Mouse (Mus musculus): ENCODE measurements around the gene Hspb7. TPM values are rescaled to one million over a fixed set of nuclear protein-coding genes. Genes with fewer than 3 reads are reported as not detected.

Gene Hspb7
- polyA plus RNA-seq, 1 experiment from 2014 or later = not detected

DNA sequence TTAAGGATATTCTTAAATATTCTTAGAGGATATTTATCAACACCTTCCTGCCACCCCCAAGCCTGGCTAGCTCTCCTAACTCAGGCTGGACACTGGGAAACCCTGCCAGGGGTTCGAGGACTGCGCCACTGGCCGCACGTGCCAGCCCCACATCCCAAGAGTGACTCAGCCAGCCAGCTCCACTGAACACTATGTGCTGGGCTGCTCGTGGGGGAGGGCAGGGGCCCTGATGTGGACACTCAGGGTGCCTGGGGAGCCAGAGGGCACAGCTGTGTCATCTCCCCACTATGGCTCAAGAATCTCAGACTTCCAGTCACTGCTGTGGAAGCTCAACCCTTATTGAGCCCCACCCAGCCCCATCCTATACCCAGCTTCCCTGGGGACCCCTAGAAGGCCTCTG lies 2.7 kb downstream of the Hspb7 start:
- H3K4me1 ChIP-seq (replicated peaks; ENCODE audit: control insufficient read depth, insufficient read depth, low read length) = peaks cover 4% of the 10 kb centered on the region; the same call in 1 of the 2 replicates
- no peaks in the 10 kb centered on the region for H3K36me3 ChIP-seq (ENCODE audit: control insufficient read depth, insufficient read depth, low read length)
- no peaks in the 10 kb centered on the region for H3K27me3 ChIP-seq (ENCODE audit: control insufficient read depth, insufficient read depth, low read length)
- DNase-seq (ENCODE audit: low spot score) (no peak), ATAC-seq (ENCODE audit: low FRiP score) (no peak)
- no peak overlapping the region for H3K27ac ChIP-seq (ENCODE audit: low read depth, low read length)
- no peaks in the 10 kb centered on the region for H3K9me3 ChIP-seq (ENCODE audit: control insufficient read depth, low read length)
- 83% methylated on average over 5 of the region's 5 CpGs for WGBS
- H3K9ac ChIP-seq (ENCODE audit: low read depth, low read length) = no peak overlapping the region
- no peak overlapping the region for H3K4me3 ChIP-seq (ENCODE audit: low read depth, low read length)
- H3K4me2 ChIP-seq (replicated peaks; ENCODE audit: low read depth, low read length) = no peak overlapping the region

DNA sequence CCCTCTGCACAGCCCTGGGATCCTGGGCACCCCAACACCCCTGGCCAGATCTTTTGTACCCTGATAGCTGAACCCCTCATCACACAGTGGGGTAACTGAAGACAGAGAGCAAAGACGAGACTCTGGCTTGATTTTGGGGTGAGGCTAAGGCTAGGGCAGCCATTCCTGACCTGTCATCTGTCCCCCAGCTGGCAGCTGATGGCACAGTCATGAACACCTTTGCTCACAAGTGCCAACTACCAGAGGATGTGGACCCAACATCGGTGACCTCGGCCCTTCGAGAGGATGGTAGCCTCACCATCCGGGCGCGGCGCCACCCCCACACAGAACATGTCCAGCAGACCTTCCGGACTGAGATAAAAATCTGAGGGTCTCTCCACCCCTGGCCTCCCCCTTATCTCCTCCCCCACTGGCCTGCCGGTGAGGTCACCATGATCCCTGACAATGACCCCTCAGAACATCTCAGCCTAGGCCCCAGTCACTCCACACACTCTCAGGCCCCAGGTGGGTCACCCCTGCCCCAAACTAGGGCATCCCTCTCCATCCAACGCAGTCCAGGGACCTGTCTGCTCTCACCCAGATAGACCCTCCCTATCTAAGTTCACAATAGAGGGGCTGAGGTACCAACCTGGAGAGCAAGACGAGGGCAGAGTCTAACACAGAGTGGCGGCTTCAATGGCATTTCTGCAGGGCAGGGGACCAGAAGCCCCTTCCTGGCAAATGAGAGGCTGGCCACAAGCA lies 3.3 kb downstream of the Hspb7 start:
- Histone ChIP-seq H3K9ac (ENCODE audit: low read depth, low read length) (no peak overlapping the region), H3K9me3 (ENCODE audit: control insufficient read depth, low read length) (no peaks in the 10 kb centered on the region), H3K4me1 (replicated peaks; ENCODE audit: control insufficient read depth, insufficient read depth, low read length) (peaks cover 4% of the 10 kb centered on the region; the same call in 1 of the 2 replicates), H3K4me2 (replicated peaks; ENCODE audit: low read depth, low read length) (no peak overlapping the region), H3K4me3 (ENCODE audit: low read depth, low read length) (no peak overlapping the region), H3K27ac (ENCODE audit: low read depth, low read length) (no peak overlapping the region), H3K27me3 (ENCODE audit: control insufficient read depth, insufficient read depth, low read length) (no peaks in the 10 kb centered on the region), H3K36me3 (ENCODE audit: control insufficient read depth, insufficient read depth, low read length) (no peaks in the 10 kb centered on the region)
- DNase-seq (ENCODE audit: low spot score) (no peak), ATAC-seq (ENCODE audit: low FRiP score) (no peak)
- 87% methylated on average over 13 of the region's 13 CpGs for WGBS

DNA sequence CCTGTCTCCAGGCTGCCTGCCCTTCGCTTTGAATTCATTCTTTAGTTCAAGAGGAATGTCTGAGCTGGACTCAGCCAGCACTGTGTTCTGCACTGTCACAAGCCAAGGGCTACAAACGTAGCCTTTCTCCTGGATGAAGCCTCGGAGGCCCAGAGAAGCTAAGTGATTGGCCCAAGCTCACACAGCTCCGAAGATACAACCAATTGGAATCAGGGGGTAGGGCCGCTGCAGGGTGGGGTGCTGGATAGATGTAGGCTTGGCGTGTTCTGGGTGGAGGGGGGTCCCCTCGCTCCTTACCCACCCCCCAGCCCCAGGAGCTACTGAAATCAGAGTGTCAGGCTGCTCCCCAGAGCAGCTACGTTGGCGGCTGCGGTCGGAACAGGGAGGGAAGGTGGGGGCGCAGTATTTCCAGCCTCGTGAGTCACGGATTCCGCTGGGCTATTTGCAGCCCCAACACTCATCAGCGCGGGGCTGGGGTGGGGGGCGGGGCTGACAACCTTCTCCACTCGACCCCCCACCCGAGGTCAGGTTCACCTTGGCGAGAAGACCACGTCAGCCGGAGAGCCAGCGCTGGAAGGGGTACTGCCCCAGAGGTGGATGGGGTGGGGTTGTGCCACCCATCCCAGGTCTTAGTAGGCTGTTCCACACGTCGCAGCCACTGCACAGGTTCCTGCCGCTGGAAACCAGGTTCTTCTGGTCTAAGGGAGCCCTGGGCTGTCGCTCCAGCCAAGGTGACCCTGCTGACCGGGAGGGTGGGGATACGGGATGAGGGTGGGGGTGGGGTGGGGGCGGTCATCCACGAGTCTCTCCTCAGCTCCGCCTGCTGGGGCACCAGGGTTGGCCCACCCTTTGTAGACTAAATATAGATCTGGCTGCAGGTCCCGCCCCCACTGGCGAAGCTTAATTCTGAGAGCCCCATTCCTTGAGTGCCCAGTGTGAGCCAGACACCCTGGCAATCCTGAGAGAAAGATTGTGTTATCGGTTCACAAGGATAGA lies 5.2 kb downstream of the Hspb7 start:
- H3K4me1 ChIP-seq (replicated peaks; ENCODE audit: control insufficient read depth, insufficient read depth, low read length) = peaks cover 4% of the 10 kb centered on the region; the same call in 1 of the 2 replicates
- no peaks in the 10 kb centered on the region for H3K27me3 ChIP-seq (ENCODE audit: control insufficient read depth, insufficient read depth, low read length)
- H3K9me3 ChIP-seq (ENCODE audit: control insufficient read depth, low read length) = no peaks in the 10 kb centered on the region
- H3K4me2 ChIP-seq (replicated peaks; ENCODE audit: low read depth, low read length) = peak overlapping the region; percentile 68
- peak overlapping the region; percentile 34 for H3K4me3 ChIP-seq (ENCODE audit: low read depth, low read length)
- no peak overlapping the region for H3K27ac ChIP-seq (ENCODE audit: low read depth, low read length)
- peak overlapping the region; percentile 34; the same call in 1 of the 2 replicates for H3K9ac ChIP-seq (ENCODE audit: low read depth, low read length)
- ATAC-seq (ENCODE audit: low FRiP score) = peak; percentile 76
- WGBS = 6% methylated on average over 36 of the region's 36 CpGs
- H3K36me3 ChIP-seq (ENCODE audit: control insufficient read depth, insufficient read depth, low read length) = no peaks in the 10 kb centered on the region
- DNase-seq (ENCODE audit: low spot score) = peak; percentile 37

DNA sequence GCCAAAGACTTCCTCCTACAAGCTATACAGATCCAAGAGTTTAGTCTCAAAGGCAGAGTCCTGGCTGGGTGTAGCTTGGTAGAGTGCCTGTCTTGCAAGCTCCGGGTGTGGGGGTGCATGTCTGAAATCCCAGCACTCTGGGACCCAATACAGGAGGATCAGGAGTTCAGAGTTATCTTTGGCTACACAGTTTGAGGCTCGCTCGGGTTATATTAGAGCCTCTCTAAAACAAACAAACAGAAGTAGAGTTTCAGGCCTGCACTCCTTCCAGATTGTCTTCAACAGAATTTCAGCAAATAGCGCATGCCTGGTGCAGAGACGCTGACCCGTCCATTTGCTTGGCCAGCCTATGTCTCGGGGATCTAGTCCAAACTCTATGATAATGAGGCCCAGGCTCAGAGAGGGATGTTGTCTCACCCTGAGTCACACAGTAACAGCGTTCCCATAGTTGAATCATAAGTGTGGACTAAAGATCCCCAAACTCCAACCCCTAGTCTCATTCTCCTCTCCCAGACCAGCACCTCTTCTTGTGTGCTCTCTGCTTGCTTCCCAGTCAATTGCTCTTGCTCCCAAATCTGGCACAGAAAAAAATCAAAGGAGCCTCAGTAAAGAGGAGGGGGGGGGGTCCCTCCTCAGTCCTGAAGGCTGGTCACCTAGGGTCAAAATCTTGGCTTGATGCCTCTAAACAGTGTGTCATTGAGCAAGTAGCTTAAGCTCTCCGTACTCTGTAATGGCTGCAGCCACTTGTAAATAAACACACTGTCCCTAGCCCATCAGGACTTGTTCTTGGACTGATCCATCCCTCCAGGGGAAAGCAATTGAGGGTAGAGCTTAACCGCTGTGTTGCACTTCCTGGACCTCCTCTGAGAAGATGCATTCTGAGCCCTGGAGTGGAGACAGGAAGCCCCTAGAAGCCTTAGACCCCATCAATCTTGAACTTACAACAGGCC lies 6.5 kb downstream of the Hspb7 start:
- 79% methylated on average over 10 of the region's 10 CpGs for WGBS

DNA sequence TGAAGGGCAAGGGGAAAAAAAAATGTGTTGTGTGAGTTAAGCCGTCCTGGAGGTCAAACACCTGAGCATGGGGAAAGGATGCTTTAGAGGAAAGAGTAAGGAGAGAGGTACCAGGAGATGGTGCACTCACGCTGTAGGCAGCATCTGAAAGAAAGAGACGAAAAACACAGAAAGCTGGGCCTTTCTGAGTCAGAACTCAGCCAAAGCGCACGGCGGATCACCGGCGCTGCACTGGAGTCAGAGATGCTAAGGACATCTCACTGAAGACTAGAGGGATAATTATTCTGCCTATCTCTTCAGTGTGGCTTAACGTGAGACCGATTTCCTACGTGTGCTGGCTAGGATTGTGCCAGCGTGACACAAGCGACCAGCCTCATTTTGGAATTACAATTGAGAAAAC lies 7.3 kb downstream of the Hspb7 start:
- Histone ChIP-seq H3K27me3 (ENCODE audit: control insufficient read depth, insufficient read depth, low read length) (no peaks in the 10 kb centered on the region), H3K27ac (ENCODE audit: low read depth, low read length) (no peak overlapping the region), H3K36me3 (ENCODE audit: control insufficient read depth, insufficient read depth, low read length) (no peaks in the 10 kb centered on the region), H3K4me3 (ENCODE audit: low read depth, low read length) (no peak overlapping the region), H3K4me1 (replicated peaks; ENCODE audit: control insufficient read depth, insufficient read depth, low read length) (peaks cover 4% of the 10 kb centered on the region; the same call in 1 of the 2 replicates), H3K9ac (ENCODE audit: low read depth, low read length) (no peak overlapping the region), H3K9me3 (ENCODE audit: control insufficient read depth, low read length) (no peaks in the 10 kb centered on the region), H3K4me2 (replicated peaks; ENCODE audit: low read depth, low read length) (no peak overlapping the region)
- 89% methylated on average over 13 of the region's 13 CpGs for WGBS
- ATAC-seq (ENCODE audit: low FRiP score) = no peak
- no peak for DNase-seq (ENCODE audit: low spot score)

More for the DNA sequence above, 6.5 kb downstream of the Hspb7 start:
- Histone ChIP-seq H3K4me1 (replicated peaks; ENCODE audit: control insufficient read depth, insufficient read depth, low read length) (peaks cover 4% of the 10 kb centered on the region; the same call in 1 of the 2 replicates), H3K27ac (ENCODE audit: low read depth, low read length) (no peak overlapping the region), H3K9me3 (ENCODE audit: control insufficient read depth, low read length) (no peaks in the 10 kb centered on the region), H3K36me3 (ENCODE audit: control insufficient read depth, insufficient read depth, low read length) (no peaks in the 10 kb centered on the region), H3K4me3 (ENCODE audit: low read depth, low read length) (no peak overlapping the region), H3K9ac (ENCODE audit: low read depth, low read length) (no peak overlapping the region), H3K4me2 (replicated peaks; ENCODE audit: low read depth, low read length) (no peak overlapping the region), H3K27me3 (ENCODE audit: control insufficient read depth, insufficient read depth, low read length) (no peaks in the 10 kb centered on the region)
- DNase-seq (ENCODE audit: low spot score) = no peak
- ATAC-seq (ENCODE audit: low FRiP score) = no peak

DNA sequence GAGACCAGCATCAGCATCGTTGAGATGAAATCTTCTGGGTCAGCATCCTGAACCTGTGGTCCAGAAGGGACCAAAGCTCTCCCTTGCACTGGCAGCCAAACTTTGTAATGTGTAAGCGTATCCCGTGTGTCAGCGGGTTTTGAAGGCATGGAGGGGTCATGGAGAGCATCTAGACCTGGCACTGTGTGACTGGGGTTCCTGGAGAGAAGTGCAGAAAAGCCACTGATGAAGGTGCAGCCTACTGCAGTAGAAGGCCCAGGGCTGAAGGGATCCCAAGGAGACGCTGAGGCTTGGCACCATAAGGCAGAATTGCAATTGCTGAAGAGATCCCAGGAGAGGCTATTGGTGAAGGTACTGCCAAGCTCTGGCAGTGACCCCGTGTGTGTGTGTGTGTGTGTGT lies 8.8 kb downstream of the Hspb7 start:
- H3K9ac ChIP-seq (ENCODE audit: low read depth, low read length) = no peak overlapping the region
- no peaks in the 10 kb centered on the region for H3K27me3 ChIP-seq (ENCODE audit: control insufficient read depth, insufficient read depth, low read length)
- no peak overlapping the region for H3K4me3 ChIP-seq (ENCODE audit: low read depth, low read length)
- H3K36me3 ChIP-seq (ENCODE audit: control insufficient read depth, insufficient read depth, low read length) = no peaks in the 10 kb centered on the region
- H3K9me3 ChIP-seq (ENCODE audit: control insufficient read depth, low read length) = no peaks in the 10 kb centered on the region
- no peak overlapping the region for H3K27ac ChIP-seq (ENCODE audit: low read depth, low read length)
- no peak for DNase-seq (ENCODE audit: low spot score)
- WGBS = 80% methylated on average over 6 of the region's 6 CpGs
- H3K4me1 ChIP-seq (replicated peaks; ENCODE audit: control insufficient read depth, insufficient read depth, low read length) = peaks cover 4% of the 10 kb centered on the region; the same call in 1 of the 2 replicates
- no peak overlapping the region for H3K4me2 ChIP-seq (replicated peaks; ENCODE audit: low read depth, low read length)
- no peak for ATAC-seq (ENCODE audit: low FRiP score)

DNA sequence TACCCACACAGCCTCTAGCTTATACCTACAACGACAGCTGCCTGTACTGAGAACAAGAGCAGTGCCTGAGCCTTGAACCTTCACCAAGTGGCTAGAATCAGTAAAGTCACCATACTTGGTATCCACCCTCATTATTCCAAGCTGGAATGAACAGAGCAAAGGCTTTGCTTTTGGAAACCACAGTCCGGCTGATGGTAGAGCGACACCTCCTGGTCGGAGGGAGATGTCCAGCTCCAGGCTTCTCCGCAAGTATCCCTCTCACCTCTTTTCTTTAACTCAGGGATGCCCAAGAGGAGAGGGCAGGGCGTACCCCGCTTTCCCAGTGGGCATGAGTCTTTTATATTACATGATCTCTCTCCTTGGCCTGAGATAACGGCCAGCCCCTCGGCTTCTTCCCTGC lies 9.3 kb downstream of the Hspb7 start:
- Histone ChIP-seq H3K4me1 (replicated peaks; ENCODE audit: control insufficient read depth, insufficient read depth, low read length) (peaks cover 4% of the 10 kb centered on the region; the same call in 1 of the 2 replicates), H3K9ac (ENCODE audit: low read depth, low read length) (no peak overlapping the region), H3K36me3 (ENCODE audit: control insufficient read depth, insufficient read depth, low read length) (no peaks in the 10 kb centered on the region), H3K4me3 (ENCODE audit: low read depth, low read length) (no peak overlapping the region), H3K27me3 (ENCODE audit: control insufficient read depth, insufficient read depth, low read length) (no peaks in the 10 kb centered on the region), H3K4me2 (replicated peaks; ENCODE audit: low read depth, low read length) (no peak overlapping the region), H3K27ac (ENCODE audit: low read depth, low read length) (no peak overlapping the region), H3K9me3 (ENCODE audit: control insufficient read depth, low read length) (no peaks in the 10 kb centered on the region)
- WGBS = 53% methylated on average over 9 of the region's 9 CpGs
- ATAC-seq (ENCODE audit: low FRiP score) (no peak), DNase-seq (ENCODE audit: low spot score) (peak; percentile 44)

DNA sequence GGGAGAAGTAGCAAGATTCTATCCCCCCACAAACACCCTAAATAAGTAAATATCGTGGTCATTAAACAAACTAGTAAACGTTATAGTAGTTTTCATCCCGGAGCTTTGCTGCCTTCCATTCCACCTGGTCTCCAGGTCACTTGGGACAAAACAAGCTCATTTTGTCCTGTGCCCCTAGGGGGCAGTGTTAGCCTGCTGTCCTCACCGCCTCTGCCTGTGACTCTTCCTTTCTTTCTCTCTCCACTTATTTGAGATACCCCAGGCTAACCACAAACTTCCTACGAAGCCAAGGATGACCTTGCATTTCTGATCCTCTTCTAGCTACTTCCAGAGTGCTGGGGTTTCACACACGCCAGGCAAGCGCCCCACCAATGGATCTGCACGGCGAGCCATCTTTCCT lies 10.4 kb downstream of the Hspb7 start:
- DNase-seq (ENCODE audit: low spot score) (peak; percentile 78), ATAC-seq (ENCODE audit: low FRiP score) (no peak)
- H3K27ac ChIP-seq (ENCODE audit: low read depth, low read length) = no peak overlapping the region
- no peak overlapping the region for H3K9ac ChIP-seq (ENCODE audit: low read depth, low read length)
- no peak overlapping the region for H3K4me3 ChIP-seq (ENCODE audit: low read depth, low read length)
- no peak overlapping the region for H3K4me2 ChIP-seq (replicated peaks; ENCODE audit: low read depth, low read length)
- WGBS = 44% methylated on average over 9 of the region's 9 CpGs
- H3K9me3 ChIP-seq (ENCODE audit: control insufficient read depth, low read length) = no peaks in the 10 kb centered on the region
- no peaks in the 10 kb centered on the region for H3K36me3 ChIP-seq (ENCODE audit: control insufficient read depth, insufficient read depth, low read length)
- H3K4me1 ChIP-seq (replicated peaks; ENCODE audit: control insufficient read depth, insufficient read depth, low read length) = no peaks in the 10 kb centered on the region
- no peaks in the 10 kb centered on the region for H3K27me3 ChIP-seq (ENCODE audit: control insufficient read depth, insufficient read depth, low read length)

Measured in hindbrain, embryonic 11.5 days (tissue).